ENCODE assay signal across 17 mouse cellular contexts in genomic region chr4:59829072-59829471, GRCm38 (mm10).
"Had no signal": no experiment of that assay in that cellular context is flagged by ENCODE, and none has a peak within 500 bp of the region (broad histone marks: within the 10 kb centered on the region; RNA-seq: fewer than 3 reads in every experiment).

No protein-coding gene starts in this region.

- ATAC-seq: hindbrain, embryonic 16.5 days; inflammation-experienced regulatory T-cells, adult 6 months; intestine, embryonic 15.5 days; intestine, postnatal 0 days had no signal

- DNase-seq: gastrocnemius, adult 2 months; gastrocnemius, postnatal 10 days; gastrocnemius, postnatal 25 days; heart, adult 18-20 months; heart, postnatal 10 days; heart, postnatal 4 days; kidney, adult 18-20 months; kidney, adult 8-10 months; kidney, postnatal 10 days; kidney, postnatal 25 days; kidney, postnatal 4 days; liver; liver, embryonic 13.5 days had no signal
